Mouse (Mus musculus) layer of hippocampus, postnatal 10 days (tissue): ENCODE measurements around the gene Loxl4. TPM values are rescaled to one million over a fixed set of nuclear protein-coding genes. Genes with fewer than 3 reads are reported as not detected.

Experiments used
- DNase-seq, 2 experiments: peaks; one replicate each; pipeline ENCODE4 v3.0.0; 2021; ENCODE audit warnings: low spot score in 2 of 2
- total RNA-seq, 2 experiments: library from RNA; stranded (reverse); gene quantifications; 2 replicates each; pipeline ENCODE4 v1.2.3; 2021

Loxl4 gene
- total RNA-seq, 2 experiments from 2014 or later = 0.18 to 0.22 TPM

DNA sequence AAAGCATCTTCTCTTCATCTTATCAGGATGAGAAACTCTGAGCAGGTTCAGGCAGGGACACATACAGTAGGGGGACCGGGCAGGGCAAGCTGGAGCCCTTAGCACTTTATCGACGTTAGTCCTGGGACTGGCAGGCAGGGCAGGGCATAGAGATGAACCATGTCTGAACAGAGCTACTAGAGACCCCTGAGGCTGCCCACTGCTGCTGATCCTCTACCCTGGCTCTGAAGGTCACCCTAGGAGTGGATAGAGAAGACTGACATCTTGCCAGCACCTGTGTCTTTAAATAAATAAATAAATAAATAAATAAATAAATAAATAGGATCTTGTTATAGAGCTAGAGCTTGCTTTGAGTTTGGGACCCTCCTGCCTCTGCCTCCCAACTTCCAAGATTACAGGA, 2.9 kb downstream of the Loxl4 start:
- no peak for DNase-seq

GRCm38 (mm10) chr19:42608082-42608481, 4.5 kb downstream of the Loxl4 start:
- no peak for DNase-seq

DNA sequence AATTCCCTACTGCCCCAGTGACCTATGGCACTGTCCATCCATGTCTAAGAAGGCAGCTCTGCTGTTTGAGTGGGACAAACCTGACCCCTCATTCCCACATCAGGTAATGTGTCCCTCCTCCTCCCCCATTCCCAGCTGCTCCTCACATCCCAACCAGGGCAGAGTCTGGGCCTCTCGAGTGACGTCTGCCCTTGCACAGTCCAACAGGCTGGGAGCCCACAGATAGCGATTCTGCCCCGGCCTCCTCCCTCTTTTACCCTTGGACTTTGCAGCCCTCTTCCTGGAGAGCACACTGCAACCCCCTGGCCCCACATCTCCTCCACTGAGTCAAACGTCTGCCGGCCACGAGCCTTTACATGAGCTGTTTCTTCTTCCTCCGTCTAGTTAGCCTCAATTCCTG, 10.0 kb downstream of the Loxl4 start:
- DNase-seq = no peak

DNA sequence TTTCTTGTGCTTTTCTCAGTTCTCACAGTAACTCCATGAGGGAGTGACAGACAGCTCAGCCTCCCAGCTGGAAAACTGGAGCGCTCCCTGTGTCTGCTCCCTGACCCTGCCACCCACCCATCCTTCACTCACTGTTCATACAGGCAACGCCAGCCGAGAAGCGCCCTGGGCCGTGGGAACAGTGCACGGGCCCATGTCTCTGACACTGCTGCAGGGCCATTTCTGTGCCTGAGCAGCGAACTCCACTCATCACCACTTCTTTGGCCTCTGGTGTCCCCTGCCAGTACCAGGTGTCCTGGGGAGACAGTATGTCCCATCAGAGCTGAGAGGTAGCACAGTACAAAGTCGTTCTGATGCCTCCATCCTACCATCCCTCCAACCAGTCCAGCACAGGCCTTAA, 10.6 kb downstream of the Loxl4 start:
- no peak for DNase-seq

- DNase-seq = no peak
Measured at GRCm38 (mm10) chr19:42601445-42601844, 11.2 kb downstream of the Loxl4 start.

DNA sequence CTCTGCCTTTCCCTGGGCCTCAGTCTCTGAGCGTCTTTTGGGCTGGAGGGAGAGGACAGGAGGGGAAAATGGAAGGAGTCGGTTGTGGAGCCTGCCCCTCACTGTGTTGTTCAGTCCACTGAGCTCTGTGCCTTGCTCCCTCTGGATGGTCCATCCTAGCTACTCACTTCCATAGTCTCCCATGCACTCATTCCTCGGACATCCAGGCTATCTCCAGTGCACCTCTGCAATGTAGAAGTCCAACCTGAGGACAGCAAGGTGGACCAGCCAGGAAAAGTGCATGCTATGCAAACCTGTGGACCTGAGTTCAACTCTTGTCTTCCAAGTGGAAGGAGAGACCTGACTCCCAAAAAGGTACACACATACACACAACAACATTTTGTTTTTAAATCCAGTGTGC, 12.0 kb downstream of the Loxl4 start:
- no peak for DNase-seq

- DNase-seq = no peak
Measured at GRCm38 (mm10) chr19:42599891-42600290, 12.7 kb downstream of the Loxl4 start.

- no peak for DNase-seq
Measured at GRCm38 (mm10) chr19:42597896-42598295, 14.7 kb downstream of the Loxl4 start.

DNA sequence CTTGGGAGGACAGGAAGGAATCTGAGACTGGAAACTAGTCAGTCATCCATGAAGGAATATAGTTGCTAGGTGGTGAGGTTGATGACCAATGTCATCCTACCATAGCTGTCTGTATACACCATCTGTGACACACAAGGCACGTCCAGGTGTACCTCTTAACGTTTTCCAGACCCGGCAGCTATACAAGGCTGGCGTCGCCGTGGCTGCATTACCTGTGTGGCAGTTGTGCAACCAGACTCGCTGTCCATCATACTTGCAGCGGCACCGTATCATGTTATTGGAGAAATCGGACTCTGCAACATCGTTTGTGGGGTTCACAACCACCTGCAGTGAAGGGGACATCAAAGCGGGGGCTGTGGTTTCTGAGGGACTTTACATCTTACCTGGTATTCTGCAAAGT, 15.3 kb downstream of the Loxl4 start:
- no peak for DNase-seq

DNA sequence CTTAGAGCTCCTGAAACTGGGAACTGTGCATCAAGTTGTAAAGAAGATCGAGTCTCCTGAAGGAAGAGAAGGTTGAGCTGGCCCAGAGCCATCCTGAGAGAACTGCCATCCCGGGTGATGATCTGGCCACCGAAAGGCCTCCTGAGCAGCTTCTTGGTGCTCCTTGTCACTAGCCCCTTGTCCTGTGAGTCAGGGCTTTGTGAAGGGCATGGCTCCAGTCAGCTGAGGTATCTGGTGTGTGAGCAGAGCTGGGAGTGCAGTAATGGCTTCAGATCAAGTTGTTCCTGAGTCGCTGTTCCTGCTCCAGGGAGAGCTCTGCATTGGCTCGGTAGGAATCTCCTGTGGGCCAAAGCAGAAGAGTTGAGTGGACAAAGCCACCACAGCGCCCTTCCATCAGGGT, 17.5 kb downstream of the Loxl4 start:
- DNase-seq = no peak

DNA sequence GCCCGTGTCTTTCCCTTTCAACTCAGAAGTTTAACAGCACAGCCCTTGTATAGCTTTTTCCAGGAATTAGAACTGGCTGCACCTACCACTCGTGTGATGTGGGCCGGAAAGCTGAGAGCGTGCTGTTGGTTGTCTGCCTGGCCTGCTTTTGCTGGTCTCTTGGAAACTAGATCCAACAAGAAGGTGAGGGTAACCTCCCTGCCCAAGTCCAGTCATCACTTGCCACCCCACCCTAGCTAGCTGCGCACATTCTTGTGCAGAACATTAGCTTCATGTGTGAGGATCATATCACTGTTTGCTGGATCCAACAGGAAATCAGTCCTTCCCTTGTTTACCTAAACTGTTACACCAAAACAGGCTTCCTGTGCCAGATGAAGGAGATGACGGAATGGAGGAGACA, 19.2 kb downstream of the Loxl4 start:
- no peak for DNase-seq

DNA sequence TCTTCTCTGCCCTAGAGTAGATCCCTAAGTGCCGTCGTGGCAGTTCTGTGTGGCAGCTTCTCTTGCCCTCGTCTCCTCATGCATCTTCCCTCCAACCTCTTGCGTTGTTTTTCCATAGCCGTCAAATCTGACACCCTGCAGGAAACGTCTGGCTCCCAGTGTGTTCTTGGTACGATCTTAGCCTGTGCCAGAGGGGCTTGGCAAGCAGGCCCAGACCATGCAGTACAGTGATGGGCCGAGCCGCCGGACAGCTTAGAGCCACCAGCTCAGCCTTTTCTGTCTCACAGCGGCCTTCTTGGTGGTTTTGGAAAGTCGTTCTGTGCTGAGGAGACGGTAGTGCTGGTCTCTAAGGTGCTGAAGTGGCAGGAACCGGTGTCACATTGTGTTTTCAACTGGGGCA, 21.1 kb downstream of the Loxl4 start:
- DNase-seq = no peak

DNA sequence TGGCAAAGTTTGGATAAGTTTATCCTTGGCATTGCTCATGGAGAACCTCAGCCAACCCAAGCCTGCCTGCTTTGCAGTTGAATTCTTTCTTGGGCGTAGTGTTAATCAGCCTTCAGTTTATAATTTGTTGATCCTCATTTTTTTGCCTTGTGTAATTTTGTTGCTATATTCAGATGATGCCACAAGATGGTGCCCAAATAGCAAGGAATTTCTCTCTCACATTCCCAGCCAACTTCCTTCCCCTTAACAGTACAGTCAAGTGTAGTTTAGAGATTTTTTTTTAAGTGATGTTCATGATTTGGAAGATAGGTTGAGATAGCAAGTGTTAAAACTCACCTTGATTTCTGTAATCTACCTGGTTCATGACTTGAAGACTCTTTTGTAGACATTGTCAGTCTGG, 23.4 kb downstream of the Loxl4 start:
- DNase-seq = no peak

DNA sequence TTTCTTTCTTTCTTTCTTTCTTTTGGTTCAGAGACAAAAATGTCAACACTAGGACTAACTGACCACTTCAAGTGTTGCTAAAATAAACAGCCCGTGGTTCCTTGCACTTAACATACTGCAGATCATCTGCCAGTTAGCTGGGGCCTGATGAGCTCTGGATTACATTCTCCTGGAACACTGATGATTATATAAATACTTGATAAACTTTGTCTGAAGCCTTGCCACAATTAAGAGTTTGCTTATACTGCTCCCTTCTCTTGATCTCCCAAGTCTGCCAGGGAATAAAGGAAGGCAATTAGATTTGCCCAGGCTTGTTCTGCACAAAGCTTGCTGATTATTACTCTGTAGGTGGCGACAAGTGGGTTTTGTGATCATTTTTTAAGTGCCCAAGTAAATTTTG, 24.9 kb downstream of the Loxl4 start:
- DNase-seq = no peak

DNA sequence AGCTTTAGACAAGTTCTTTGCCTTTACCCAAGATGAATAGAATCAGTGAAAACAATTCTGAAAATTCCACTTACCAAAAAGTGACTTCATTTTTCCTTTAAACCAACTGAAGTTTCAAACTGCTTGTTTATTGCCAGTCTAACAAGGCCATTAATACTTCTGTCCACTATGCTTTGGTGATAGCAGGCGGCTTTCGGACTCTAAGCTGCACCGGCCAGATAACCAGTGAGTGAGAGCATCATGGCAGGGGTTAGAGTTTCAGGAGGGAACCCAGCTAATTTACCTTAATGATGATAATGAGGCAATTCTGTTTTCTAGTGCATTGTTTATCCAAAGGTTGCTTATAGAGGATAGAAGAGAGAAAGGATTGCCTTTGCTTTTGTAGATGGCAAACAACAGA, 28.4 kb downstream of the Loxl4 start:
- no peak for DNase-seq

- DNase-seq = no peak
Measured at GRCm38 (mm10) chr19:42583677-42584076, 28.9 kb downstream of the Loxl4 start.

DNA sequence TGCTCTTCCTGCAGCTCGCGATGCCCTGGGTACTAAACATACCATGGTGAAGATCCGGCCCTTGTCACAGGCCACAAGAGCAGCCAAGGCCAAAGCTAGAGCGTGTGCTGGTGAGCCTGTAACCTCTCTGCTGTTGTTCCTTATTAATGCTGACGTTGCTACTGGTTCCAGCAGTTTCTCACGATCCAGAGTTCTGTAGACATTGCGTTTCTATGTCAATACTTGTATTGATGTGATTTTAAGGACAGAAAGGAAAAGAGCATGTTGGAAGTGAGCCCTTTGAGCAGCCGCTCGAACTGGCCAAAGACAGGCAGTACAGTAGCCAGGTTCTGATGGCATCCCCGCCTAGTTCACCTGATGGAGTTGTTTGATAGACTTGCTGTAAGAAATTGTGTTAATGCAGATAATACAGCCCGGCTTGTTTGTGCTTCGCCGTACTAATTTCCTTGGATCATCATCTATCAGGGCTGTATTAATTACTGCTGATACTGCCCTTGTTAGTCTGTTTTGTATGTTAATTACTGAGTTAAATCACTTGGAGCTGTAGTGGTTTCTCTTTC, 29.7 kb downstream of the Loxl4 start:
- no peak for DNase-seq

DNA sequence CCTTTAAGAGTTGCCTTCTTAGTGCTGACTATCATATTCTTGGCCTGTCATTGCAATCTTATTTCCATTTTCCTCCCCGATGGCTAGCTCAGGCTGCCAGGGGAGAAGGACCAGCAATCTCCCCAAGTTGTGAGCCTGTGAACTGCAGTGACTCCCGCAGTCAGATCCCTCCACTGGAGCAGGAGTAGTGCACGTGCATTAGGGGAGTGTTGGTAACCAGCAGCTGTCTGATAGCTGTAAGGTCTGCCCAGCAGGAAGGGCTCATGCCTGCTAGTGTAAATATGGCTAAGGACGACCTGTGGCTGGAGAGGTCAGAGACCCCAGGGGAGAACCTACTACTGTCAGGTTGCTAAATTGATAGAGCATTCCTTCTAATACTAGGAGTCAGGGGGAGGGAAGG, 31.9 kb downstream of the Loxl4 start:
- DNase-seq = no peak

GRCm38 (mm10) chr19:42578631-42579030, 34.0 kb downstream of the Loxl4 start:
- DNase-seq = no peak

DNA sequence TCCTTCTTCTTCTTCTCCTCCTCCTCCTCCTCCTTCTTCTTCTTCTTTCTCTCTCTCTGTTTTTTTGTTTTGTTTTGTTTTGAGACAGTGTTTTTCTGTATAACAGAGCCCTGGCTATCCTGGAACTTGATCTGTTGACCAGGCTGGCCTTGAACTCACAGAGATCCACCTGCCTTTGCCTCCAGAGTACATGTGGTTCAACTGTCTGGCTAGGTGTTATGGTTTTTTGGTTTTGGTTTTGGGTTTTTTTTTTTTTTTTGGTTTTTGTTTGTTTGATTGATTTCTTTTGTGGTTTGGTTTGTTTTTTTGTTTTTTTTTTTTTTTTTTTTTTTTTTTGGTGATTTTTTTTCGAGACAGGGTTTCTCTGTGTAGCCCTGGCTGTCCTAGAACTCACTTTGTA, 35.8 kb downstream of the Loxl4 start:
- DNase-seq = no peak

DNA sequence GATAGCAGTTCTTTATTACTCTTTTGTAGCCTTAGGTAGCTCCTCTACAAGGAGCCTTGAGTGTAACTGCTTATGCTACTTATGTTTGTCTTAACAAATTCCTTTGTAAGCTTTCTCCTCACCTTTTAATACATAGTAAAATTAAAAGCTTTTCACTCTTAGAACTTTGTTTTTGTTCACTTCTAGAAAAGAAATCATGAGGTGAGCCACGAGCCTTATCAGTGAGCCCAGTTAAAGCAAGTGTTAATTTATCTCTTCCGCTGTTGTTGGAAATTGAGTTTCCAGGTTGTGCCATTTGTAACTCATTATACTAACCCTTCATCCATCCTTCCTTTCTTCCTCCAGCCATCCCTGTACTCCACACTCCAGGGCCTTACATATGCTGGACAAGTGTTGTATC, 37.3 kb downstream of the Loxl4 start:
- no peak for DNase-seq

GRCm38 (mm10) chr19:42571291-42571690, 41.3 kb downstream of the Loxl4 start:
- no peak for DNase-seq

DNA sequence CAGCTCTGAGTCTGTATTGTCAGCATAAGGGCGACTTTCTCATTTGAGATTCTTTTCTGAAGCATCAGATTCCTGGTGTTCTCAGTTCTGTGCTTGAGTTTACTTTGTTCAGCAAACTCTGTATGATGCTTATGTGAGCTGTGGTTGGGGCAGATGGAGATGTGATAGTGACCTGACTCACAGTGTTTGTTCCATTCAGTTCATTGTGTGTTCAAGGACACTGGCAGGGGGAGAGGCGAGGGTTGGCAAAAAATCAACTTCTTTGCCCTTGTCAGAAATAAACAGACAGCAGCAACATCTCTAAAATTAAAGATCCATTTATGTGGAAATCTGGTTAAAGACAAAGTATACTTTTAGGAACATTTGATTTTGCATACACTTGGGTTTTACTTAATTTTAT, 43.5 kb downstream of the Loxl4 start:
- DNase-seq = no peak

DNA sequence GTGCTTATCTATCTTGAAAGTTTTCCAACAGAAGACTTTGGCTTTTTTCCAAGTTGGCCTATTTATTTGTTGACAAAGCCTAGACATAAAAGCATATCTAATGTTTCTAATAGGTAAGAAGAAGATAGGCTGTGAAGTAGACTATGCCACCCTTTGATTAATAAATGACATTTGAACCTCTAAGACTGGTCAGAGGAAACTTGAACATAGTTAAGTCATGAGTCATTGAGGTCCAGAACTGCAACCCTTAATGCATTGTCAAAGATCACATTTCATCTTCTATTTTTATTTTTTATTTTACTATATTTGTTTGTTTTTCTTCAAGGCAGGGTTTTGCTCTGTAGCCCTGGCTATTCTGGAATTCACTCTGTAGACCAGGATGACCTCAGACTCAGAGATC, 45.6 kb downstream of the Loxl4 start:
- no peak for DNase-seq
